Mouse (Mus musculus) layer of hippocampus, adult 18-20 months (tissue): ENCODE results near the gene Faf2. TPM values are rescaled to one million over a fixed set of nuclear protein-coding genes. Genes with fewer than 3 reads are reported as not detected.

Source experiments
- DNase-seq, 2 experiments: peaks; one replicate each; pipeline ENCODE4 v3.0.0; 2022; ENCODE audit warnings: low spot score in 2 of 2
- microRNA-seq, 2 experiments: library from miRNA; unstranded; fragments of <30 nt; microRNA quantifications; one replicate each; pipeline ENCODE4 v1.2.0; 2021
- total RNA-seq, 2 experiments: library from RNA; stranded (reverse); gene quantifications; 2 replicates each; pipeline ENCODE4 v1.2.3; 2021

Faf2 gene
- total RNA-seq, 2 experiments from 2014 or later, result 52.8 to 56.7 TPM

DNA sequence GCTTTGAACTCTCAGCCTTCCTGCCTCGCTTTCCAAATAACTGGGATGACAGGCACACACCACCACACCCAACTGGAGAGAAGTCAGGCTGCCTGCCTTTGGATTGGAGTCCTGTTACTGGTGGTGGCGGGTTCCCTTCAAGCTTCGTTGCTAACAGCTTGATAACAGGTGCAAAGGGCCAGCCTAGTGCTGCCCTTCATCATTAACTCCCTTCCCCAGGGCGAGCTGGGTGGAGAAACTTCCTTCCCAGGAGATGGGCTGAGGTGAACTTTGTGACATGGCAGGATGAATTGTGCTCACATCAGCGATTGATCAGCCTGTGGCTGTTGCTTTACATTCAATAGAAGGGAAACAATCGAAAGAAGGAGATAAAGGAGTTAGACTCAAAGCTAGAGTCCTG, 83.3 kb downstream of the Faf2 start:
- no peak for DNase-seq

GRCm38 (mm10) chr13:54710866-54711265, 89.3 kb downstream of the Faf2 start:
- no peak for DNase-seq

Small RNA genes within 50 kb of the gene (microRNA-seq; reads per million reads assigned to microRNA genes)
- 0 reads per million in 2 experiments for gene Gm24195

Other genes starting within 250 kb of the Faf2 start
- 10 to 100 TPM; 27.9 to 41.2 TPM for gene Thoc3, start 152.9 kb upstream of the Faf2 start, total RNA-seq
- gene Simc1, start 118.0 kb upstream of the Faf2 start, total RNA-seq, result 10 to 100 TPM; 15.2 to 16.0 TPM
- gene 4833439L19Rik, start 56.3 kb upstream of the Faf2 start, total RNA-seq, result 100 to 1,000 TPM; 145 to 151 TPM
- 10 to 100 TPM; 35.9 to 38.7 TPM for gene Arl10, start 46.8 kb upstream of the Faf2 start, total RNA-seq
- gene Nop16, start 31.7 kb upstream of the Faf2 start, total RNA-seq, result 10 to 100 TPM; 25.0 to 26.1 TPM
- gene Higd2a, start 31.6 kb upstream of the Faf2 start, total RNA-seq, result 100 to 1,000 TPM; 170 to 174 TPM
- 100 to 1,000 TPM; 263 to 281 TPM for gene Cltb, start 10.4 kb upstream of the Faf2 start, total RNA-seq
- gene Rnf44, start 72.1 kb downstream of the Faf2 start, total RNA-seq, result 100 to 1,000 TPM; 164 to 179 TPM
- gene Cdhr2, start 79.7 kb downstream of the Faf2 start, total RNA-seq, result under 1 TPM; 0.20 to 0.22 TPM
- 100 to 1,000 TPM; 146 to 150 TPM for gene Gprin1, start 128.1 kb downstream of the Faf2 start, total RNA-seq
- gene Sncb, start 144.8 kb downstream of the Faf2 start, total RNA-seq, result 100 to 1,000 TPM; 687 to 705 TPM
- not detected for gene Eif4e1b, start 162.2 kb downstream of the Faf2 start, total RNA-seq
- 10 to 100 TPM; 75.8 to 78.0 TPM for gene Tspan17, start 167.6 kb downstream of the Faf2 start, total RNA-seq